Mouse (Mus musculus) cortical plate, adult 2 months (tissue): ENCODE data around the gene St6galnac1. TPM values are rescaled to one million over a fixed set of nuclear protein-coding genes. Genes with fewer than 3 reads are reported as not detected.

Experiments
- H3K27ac ChIP-seq: fragments of 200-500 bp; 2 replicates; pipeline ENCODE4 v1.5.1; 2012; ENCODE audit warnings: low read length, control low read depth, inconsistent platforms; ENCODE audit not compliant: insufficient read depth
- H3K4me1 ChIP-seq: fragments of 200-500 bp; 2 replicates; pipeline ENCODE4 v1.6.1; 2011; ENCODE audit warnings: low read length; ENCODE audit not compliant: control insufficient read depth, insufficient read depth
- H3K4me3 ChIP-seq: fragments of 200-500 bp; 2 replicates; pipeline ENCODE4 v1.5.1; 2011; ENCODE audit warnings: mild to moderate bottlenecking, low read length, control low read depth; ENCODE audit not compliant: insufficient read depth
- CTCF ChIP-seq: fragments of 200-500 bp; IDR thresholded peaks from 2 replicates; pipeline ENCODE4 v1.5.1; 2011; ENCODE audit warnings: mild to moderate bottlenecking, control low read depth, low read length; ENCODE audit not compliant: insufficient read depth; ENCODE audit errors: extremely low read depth
- POLR2A ChIP-seq: fragments of 200-500 bp; IDR thresholded peaks from 2 replicates; pipeline ENCODE4 v1.6.1; 2011; ENCODE audit warnings: mild to moderate bottlenecking, low read length, control low read depth; ENCODE audit not compliant: insufficient read depth; ENCODE audit errors: extremely low read depth
- polyA plus RNA-seq: library from polyadenylated mRNA; depleted of rRNA; stranded (reverse); fragments of >200 nt; gene quantifications from 2 replicates; pipeline ENCODE4 v1.2.3, GENCODE M21; 2012

The St6galnac1 gene
- polyA plus RNA-seq, 1 experiment = 0.04 TPM

DNA sequence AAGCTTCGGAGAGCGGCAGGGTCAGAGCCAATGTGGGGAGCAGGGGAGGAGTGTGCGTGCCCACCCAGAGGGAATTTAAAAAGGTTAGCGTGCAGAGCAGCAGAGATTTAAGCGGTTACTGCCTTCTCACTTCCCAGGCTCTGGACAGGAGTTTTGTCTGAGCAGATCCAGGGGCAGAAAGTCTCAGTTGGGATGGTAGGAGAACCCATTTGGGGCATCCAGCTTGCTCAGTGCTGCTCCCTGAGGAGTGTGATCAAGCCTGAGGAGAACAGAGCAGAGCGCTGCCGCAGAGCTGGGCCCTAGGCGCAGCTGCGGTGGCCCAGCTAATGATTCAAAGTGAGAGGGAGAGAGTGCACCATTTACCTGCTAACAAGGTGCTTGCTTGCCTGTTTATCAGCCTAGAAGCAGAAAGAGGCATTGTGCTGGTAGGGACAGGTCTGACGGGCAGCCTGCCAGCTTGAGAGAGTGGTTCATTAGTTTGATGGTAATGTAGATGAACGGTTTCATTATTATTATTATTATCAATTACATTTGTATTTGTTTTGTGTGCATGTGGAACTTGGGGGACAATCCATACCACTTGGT lies 33.6 kb upstream of the St6galnac1 start:
- H3K27ac ChIP-seq = no peak overlapping the region
- H3K4me3 ChIP-seq = no peak overlapping the region
- peaks cover 3% of the 10 kb centered on the region; the same call in 1 of the 2 replicates for H3K4me1 ChIP-seq
- TF ChIP-seq CTCF = no peak

DNA sequence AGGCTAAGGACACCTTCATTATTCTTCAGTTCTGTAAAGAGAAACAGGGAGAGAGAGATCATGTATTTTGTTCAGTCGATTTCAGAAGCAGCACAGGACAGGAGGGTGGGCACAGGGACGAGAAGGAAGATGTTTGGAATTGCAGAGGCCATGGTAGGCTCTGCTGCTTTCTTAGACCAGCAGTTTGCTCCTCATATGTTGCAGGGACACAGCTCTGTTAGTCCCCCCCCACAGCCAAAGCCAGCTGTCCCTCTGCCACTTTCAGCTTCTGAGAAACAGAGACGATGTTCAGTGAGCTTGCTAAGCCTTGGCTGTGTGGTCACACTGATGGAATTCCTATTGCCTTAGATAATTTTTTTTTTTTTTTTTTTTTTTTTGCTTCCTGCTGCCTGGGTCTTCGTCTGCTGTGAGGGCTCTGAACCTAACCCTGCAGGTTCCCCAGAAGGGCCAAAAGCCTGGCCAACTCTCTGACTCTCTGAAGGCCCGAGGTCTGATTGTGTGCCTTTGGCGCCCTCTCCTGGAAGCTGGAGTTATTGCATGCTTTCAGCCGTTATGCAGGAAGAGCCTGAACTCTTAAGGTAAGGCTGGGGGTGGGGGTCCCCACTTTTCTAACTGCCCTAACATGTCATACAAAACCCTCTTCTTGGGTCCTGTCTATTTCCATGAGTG lies 32.8 kb upstream of the St6galnac1 start:
- TF ChIP-seq POLR2A (no peak), CTCF (peak; percentile 91)
- Histone ChIP-seq H3K4me1 (peaks cover 3% of the 10 kb centered on the region; the same call in 1 of the 2 replicates), H3K27ac (no peak overlapping the region), H3K4me3 (no peak overlapping the region)

DNA sequence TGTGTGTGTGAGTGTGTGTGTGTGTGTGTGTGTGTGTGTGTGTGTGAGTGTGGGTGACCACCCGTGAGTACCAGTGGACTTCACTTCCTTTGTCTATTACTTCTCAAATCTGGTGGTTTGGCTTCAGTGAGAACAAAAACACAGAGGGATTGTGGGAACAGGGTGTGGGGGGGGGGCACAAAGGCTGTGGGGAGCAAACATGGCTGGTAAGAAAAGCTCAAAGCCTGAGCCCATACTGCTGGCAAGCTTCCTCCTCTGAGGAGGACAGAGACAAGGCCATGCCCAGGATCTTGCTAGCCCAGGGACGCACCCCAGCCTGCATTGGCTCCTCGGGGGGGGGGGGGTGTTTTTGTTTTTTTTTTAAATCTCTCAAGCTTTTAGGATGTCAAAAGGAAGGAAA lies 32.2 kb upstream of the St6galnac1 start:
- no peak overlapping the region for H3K4me3 ChIP-seq
- no peak overlapping the region for H3K27ac ChIP-seq
- TF ChIP-seq POLR2A = no peak
- TF ChIP-seq CTCF = no peak
- peaks cover 3% of the 10 kb centered on the region; the same call in 1 of the 2 replicates for H3K4me1 ChIP-seq

DNA sequence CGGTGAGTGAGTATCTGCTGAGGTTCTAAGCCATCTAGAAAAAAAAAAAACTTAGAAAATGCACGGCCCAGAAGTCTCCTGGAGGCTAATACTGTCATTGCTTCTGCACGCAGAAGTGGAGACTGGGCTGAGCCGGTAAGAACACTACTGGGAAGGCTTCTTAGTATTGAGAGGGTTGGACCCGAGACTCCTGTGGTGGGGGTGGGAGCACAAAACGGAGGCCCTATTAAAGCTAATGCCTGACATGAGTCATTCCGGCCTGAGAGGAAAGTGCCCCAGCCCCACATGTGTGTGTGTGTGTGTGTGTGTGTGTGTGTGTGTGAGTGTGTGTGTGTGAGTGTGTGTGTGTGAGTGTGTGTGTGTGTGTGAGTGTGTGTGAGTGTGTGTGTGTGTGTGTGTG lies 31.8 kb upstream of the St6galnac1 start:
- Histone ChIP-seq H3K4me1 (peaks cover 3% of the 10 kb centered on the region; the same call in 1 of the 2 replicates), H3K27ac (no peak overlapping the region), H3K4me3 (no peak overlapping the region)
- no peak for TF ChIP-seq POLR2A
- no peak for TF ChIP-seq CTCF

DNA sequence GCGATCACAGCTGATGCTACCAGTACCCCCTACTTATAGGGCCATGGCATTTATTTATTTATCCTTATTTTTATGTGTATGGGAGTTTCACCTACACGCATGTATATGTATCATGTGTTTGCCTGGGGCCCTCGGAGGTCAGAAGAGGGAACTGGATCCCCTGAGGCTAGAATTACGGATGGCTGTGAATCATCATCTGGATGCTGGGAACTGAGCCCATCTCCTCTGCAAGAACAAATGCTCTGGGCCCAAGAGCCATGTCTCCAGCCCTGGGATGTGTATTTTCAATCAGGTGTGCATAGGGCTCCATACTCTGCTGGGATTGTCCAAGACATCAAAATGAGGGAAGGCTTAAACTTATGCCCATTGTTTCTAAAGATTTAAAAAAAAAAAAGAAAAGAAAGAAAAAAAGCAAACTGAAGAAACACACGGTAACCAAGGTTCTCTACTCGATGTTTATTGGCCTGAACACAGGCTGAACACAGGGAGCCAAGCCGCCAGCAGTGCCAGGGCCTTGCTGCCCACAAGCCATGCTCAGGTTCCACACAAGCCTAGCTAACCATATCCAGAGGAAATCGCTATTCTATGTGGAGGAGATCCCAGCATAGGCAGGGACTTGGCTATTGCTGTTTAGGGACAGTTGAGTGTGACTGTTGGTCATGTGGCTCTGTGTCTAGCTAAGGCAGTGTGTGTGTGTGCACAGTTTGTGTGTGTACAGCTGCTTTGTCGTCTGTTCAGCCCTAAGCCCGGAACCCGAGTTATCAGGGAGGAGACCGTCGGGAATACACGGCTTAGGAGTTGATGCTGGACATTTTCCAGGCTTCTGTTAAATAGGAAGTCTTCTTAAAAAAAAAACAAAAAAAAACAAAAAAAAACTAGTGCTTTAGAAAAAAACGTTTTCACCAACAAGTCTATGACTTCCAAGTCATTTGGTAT lies 31.1 kb upstream of the St6galnac1 start:
- Histone ChIP-seq H3K4me1 (peaks cover 3% of the 10 kb centered on the region; the same call in 1 of the 2 replicates), H3K27ac (no peak overlapping the region), H3K4me3 (no peak overlapping the region)
- TF ChIP-seq CTCF (no peak), POLR2A (no peak)

DNA sequence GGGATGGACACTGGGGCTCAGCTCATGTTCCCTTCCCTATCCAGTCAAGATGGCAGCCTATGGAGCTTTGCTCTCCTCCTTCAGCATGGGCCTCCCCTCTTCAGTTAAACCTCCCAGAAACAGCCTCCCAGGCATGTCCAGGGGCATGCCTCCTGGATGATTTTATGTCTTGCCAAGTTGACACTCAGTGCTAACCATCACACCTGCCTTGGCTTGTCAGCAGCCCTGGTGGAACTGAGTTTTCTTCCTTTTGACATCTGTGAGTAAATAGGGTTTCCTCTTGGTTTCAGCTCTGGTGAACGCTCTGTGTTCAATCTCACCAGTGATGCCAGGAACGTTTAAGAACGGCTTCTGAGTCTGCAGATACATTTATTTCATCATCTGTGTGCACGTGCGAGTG lies 27.4 kb upstream of the St6galnac1 start:
- H3K4me1 ChIP-seq = no peaks in the 10 kb centered on the region
- no peak overlapping the region for H3K27ac ChIP-seq
- TF ChIP-seq POLR2A (no peak), CTCF (no peak)
- no peak overlapping the region for H3K4me3 ChIP-seq

DNA sequence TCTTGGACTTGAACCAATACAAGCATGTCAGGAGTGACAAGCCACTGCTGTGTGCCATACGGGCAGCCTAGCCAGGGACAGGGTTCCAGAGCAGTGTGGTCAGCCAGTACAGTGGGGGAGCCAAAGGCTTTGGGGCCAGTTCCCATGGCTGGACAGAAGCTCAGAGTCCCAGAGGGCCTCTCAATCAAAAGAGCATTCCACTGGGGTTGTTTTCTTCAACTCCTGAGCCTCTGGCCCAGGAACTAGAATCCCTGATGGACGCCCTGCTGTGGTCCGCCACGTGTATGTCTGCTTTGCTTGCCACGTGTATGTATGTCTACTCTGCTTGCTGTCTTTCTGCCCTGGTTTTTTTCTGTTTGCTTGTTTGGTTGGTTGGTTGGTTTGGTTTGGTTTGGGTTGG lies 25.8 kb upstream of the St6galnac1 start:
- no peak for TF ChIP-seq POLR2A
- TF ChIP-seq CTCF = no peak
- no peak overlapping the region for H3K27ac ChIP-seq
- no peak overlapping the region for H3K4me3 ChIP-seq
- H3K4me1 ChIP-seq = no peaks in the 10 kb centered on the region

DNA sequence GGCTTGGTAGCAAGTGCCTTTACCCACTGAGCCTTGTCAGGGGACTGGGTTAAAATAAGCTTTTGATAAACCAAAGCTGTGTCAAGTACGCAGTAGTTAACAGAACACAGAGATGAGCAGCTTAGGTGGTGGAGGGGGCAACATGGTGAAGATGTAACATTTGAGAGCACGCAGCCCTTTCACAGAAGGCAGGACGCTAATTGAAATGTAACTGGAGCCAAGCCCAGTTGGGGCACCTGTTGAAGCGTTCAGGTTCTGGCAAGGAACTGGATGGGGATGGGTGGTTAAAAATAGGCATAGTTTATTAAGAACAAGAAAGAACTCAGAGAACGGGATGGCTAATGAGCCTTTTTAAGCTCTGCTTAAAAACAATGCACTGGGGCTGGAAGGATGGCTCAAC lies 24.1 kb upstream of the St6galnac1 start:
- H3K4me1 ChIP-seq = no peaks in the 10 kb centered on the region

DNA sequence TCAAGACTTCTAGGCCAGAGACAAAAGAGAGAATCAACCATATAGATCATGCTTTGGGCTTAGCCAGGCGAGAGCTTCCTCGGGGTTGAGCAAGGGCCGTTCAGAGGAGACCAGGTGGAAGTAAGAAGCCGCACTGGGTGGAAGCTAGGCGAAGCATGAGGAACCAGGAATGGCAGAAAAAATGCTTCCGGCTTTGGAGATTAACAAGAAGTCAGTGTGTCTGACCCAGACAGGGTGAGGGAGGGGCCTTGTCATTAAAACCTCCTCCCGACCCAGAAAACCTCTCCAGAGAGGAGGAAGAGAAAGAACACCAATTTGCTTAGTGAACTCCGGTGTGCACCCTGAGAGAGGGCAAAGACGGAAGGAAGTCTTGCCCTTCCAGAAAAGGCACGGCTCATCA lies 8.9 kb upstream of the St6galnac1 start:
- no peak overlapping the region for H3K4me3 ChIP-seq
- TF ChIP-seq POLR2A (no peak), CTCF (no peak)
- H3K4me1 ChIP-seq = no peaks in the 10 kb centered on the region
- H3K27ac ChIP-seq = no peak overlapping the region

More for the DNA sequence above, 24.1 kb upstream of the St6galnac1 start:
- Histone ChIP-seq H3K27ac (no peak overlapping the region), H3K4me3 (no peak overlapping the region)
- TF ChIP-seq CTCF (no peak), POLR2A (no peak)
